ENCODE assay signal across 10 mouse cellular contexts in genomic region chr1:133239121-133239812, GRCm38 (mm10).
DNase-seq lines count a peak whose midpoint lies in the region; ATAC-seq lines count a peak whose summit lies in the region.
"Had no signal": no experiment of that assay in that cellular context is flagged by ENCODE, and none has a peak within 500 bp of the region (broad histone marks: within the 10 kb centered on the region; RNA-seq: fewer than 3 reads in every experiment).

No protein-coding gene starts in this region.

- ATAC-seq in lung, embryonic 16.5 days (ENCODE audit: low read depth) = peak; percentile 26
- peak; percentile 56 for ATAC-seq in embryonic facial prominence, embryonic 15.5 days (ENCODE audit: insufficient number of reproducible peaks, low FRiP score, low TSS enrichment, low read depth)
- ATAC-seq in stomach, embryonic 15.5 days (ENCODE audit: insufficient read depth, low FRiP score, low read depth) = no peak
- no peak for ATAC-seq in megakaryocyte, adult 5-6 weeks (ENCODE audit: poor library complexity, severe bottlenecking)
- ATAC-seq: CD4-positive, CD25-positive, alpha-beta regulatory T cell, adult 4 months had no signal

- no peaks in the 10 kb centered on the region for H3K27me3 ChIP-seq in heart, embryonic 10.5 days (ENCODE audit: insufficient read depth, poor library complexity, severe bottlenecking)
- no peaks in the 10 kb centered on the region for H3K27me3 ChIP-seq in lung, embryonic 16.5 days (ENCODE audit: control insufficient read depth, insufficient read depth, low read depth, low read length)
- no peaks in the 10 kb centered on the region for H3K27me3 ChIP-seq in embryonic facial prominence, embryonic 15.5 days
- H3K27me3 ChIP-seq in stomach, embryonic 15.5 days (replicated peaks) = no peaks in the 10 kb centered on the region

- H3K9ac ChIP-seq in lung, embryonic 16.5 days (ENCODE audit: low read length) = no peak overlapping the region
- H3K9ac ChIP-seq in embryonic facial prominence, embryonic 15.5 days = no peak overlapping the region
- no peak overlapping the region for H3K9ac ChIP-seq in stomach, embryonic 15.5 days
- H3K9ac ChIP-seq: liver, embryonic 14.5 days had no signal

- H3K27ac ChIP-seq in heart, embryonic 10.5 days = peak overlapping the region; percentile 92
- H3K27ac ChIP-seq in lung, embryonic 16.5 days (ENCODE audit: low read length) = peak overlapping the region; percentile 66
- H3K27ac ChIP-seq in embryonic facial prominence, embryonic 15.5 days (replicated peaks) = peak overlapping the region; percentile 61
- peak overlapping the region; percentile 23; the same call in 1 of the 2 replicates for H3K27ac ChIP-seq in stomach, embryonic 15.5 days
- H3K27ac ChIP-seq: liver, embryonic 14.5 days had no signal

- no peak for DNase-seq in heart, embryonic 10.5 days (ENCODE audit: low spot score)
- DNase-seq in heart, postnatal 4 days = no peak
- no peak for DNase-seq in lung, postnatal 25 days (ENCODE audit: low spot score)
- DNase-seq in spleen, adult 18-20 months = no peak

- peaks cover 61% of the 10 kb centered on the region for H3K4me1 ChIP-seq in heart, embryonic 10.5 days
- H3K4me1 ChIP-seq in lung, embryonic 16.5 days (replicated peaks; ENCODE audit: control insufficient read depth, insufficient read depth, low read length) = peaks cover 35% of the 10 kb centered on the region
- H3K4me1 ChIP-seq in embryonic facial prominence, embryonic 15.5 days = peaks cover 55% of the 10 kb centered on the region
- peaks cover 38% of the 10 kb centered on the region for H3K4me1 ChIP-seq in stomach, embryonic 15.5 days

- H3K4me2 ChIP-seq in lung, embryonic 16.5 days (ENCODE audit: low read depth, low read length) = no peak overlapping the region
- 0 out of 2 replicates have a peak overlapping the region, but pooled peaks have one; percentile 1 for H3K4me2 ChIP-seq in embryonic facial prominence, embryonic 15.5 days (replicated peaks)
- H3K4me2 ChIP-seq in stomach, embryonic 15.5 days = no peak overlapping the region

- H3K36me3 ChIP-seq in heart, embryonic 10.5 days = no peaks in the 10 kb centered on the region
- H3K36me3 ChIP-seq in lung, embryonic 16.5 days (ENCODE audit: control insufficient read depth, insufficient read depth, low read length) = no peaks in the 10 kb centered on the region
- no peaks in the 10 kb centered on the region for H3K36me3 ChIP-seq in embryonic facial prominence, embryonic 15.5 days
- H3K36me3 ChIP-seq in stomach, embryonic 15.5 days = no peaks in the 10 kb centered on the region

- WGBS in heart, embryonic 10.5 days = 57% methylated on average over 6 of the region's 6 CpGs
- 46% methylated on average over 6 of the region's 6 CpGs for WGBS in lung, embryonic 16.5 days
- 24% methylated on average over 6 of the region's 6 CpGs for WGBS in embryonic facial prominence, embryonic 15.5 days
- 59% methylated on average over 6 of the region's 6 CpGs for WGBS in stomach, embryonic 15.5 days

- H3K9me3 ChIP-seq in heart, embryonic 10.5 days = no peaks in the 10 kb centered on the region
- H3K9me3 ChIP-seq in lung, embryonic 16.5 days (ENCODE audit: control insufficient read depth, low read length) = no peaks in the 10 kb centered on the region
- H3K9me3 ChIP-seq in embryonic facial prominence, embryonic 15.5 days (replicated peaks) = no peaks in the 10 kb centered on the region
- no peaks in the 10 kb centered on the region for H3K9me3 ChIP-seq in stomach, embryonic 15.5 days

- no peak overlapping the region for H3K4me3 ChIP-seq in heart, embryonic 10.5 days
- H3K4me3 ChIP-seq in lung, embryonic 16.5 days (ENCODE audit: low read length) = no peak overlapping the region
- no peak overlapping the region for H3K4me3 ChIP-seq in embryonic facial prominence, embryonic 15.5 days (replicated peaks)
- no peak overlapping the region for H3K4me3 ChIP-seq in stomach, embryonic 15.5 days (replicated peaks)

Comparison
In these comparisons a context has a peak if more than half of its experiments do, and no peak if none do; other contexts are left out.
1. H3K27ac ChIP-seq: peak in every context shown above with its lines; median percentile 92 in heart, embryonic 10.5 days; 66 in lung, embryonic 16.5 days; 61 in embryonic facial prominence, embryonic 15.5 days; 23 in stomach, embryonic 15.5 days.
2. ATAC-seq: peak in lung, embryonic 16.5 days (single experiment) and embryonic facial prominence, embryonic 15.5 days (single experiment); none in stomach, embryonic 15.5 days (single experiment) and megakaryocyte, adult 5-6 weeks (single experiment).